Mouse (Mus musculus): ENCODE measurements around the gene Bdh2.

Gene Bdh2

DNA sequence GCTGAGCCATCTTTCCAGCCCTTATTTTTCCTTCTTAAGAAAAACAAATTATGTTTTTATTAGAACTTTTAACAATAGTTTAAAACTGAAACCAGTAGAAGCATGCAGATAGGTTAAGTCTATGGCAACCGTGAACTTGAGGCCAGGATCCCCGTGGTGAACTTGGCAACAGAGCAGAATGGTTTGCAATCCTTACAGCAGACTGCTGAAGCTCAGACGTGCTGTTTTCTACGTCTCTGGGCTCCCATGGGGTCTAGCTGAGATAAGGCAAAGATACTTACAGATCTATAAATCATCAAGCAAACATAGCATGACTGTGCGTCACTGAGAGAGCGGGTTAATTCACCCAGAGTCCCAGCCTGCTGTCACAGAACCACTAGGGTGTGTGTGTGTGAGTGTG lies 19.1 kb downstream of the Bdh2 start:
- no peak for DNase-seq

DNA sequence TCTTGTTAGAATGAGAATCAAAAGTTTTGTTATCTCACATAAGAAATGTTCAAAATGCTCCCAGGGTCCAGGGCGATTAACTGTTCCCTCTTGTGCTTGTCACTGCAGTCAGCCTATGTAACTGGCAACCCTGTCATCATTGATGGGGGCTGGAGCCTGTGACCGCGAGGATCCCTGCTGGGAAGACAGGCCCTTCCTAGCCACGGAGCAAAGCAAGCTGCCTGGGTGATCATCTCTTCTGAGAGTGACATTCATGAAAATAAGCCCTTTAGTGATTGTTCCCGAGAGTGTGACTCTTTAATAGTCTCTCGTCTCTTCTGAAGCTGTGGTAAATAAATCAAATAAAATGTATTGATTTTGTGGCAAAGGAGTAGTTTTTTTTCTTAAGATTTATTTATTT lies 23.0 kb downstream of the Bdh2 start:
- DNase-seq = no peak

DNA sequence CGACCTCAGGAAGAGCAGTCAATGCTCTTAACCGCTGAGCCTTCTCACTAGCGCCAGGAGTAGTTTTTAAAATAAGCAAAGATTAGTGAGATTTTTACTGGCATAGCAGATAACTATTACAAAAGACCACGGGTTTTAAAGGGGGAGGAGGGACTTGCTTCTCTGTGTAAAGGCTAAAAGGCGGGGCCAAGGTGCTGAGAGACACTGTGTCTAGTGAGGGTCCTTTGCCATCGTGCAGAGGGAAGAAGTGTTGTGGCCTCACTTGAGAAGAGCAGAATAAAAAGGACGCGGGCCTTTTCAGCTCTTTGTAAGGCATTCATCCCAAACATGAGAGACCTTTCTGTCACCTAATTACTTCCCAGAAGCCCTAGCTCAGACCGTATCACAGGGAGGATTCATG lies 23.5 kb downstream of the Bdh2 start:
- no peak for DNase-seq

DNA sequence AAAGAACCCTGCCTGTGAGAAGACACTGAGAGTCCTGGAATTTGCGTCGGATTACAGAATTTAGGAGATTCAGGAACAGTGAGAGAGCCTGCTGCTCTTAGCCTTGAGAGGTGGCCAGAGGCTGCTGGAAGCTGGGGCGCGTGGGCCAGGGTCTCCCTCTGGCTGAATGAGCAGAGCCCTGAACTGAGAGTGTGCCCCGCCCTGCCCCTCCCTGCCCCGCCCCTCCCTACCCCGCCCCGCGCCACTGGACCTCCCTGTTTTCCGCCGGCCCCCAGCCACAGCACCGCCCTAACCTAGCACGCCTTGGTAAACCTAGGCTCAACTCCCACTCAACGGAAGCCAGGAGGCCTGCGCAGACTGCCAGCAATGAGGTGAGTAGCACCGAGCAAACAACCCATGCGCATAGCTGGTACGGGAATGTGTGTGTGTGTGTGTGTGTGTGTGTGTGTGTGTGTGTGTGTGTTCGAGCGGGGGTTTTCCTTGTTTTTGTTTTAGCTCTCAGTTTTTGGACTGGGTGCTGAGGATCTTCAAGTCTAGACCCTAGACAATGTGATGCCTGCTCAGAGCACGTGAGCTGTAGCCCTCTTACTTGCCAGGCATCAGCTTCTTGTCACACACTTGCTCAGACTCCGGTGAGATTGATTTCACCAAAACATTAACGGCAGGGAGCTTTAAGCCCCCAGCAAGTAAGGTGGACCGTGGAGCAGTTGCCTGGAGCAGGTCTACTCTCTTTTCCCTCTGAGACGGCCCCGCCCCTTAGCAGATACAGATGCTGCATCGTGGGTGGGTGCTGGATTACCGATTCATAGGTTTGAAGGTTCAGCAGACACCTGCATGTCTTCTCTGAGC lies 26.6 kb downstream of the Bdh2 start, which contains the start of gene Slc9b2:
Gene Slc9b2, plus strand, starts transcription at position 290 of the 849 bp plus-strand sequence.
- DNase-seq = peak; percentile 61

DNA sequence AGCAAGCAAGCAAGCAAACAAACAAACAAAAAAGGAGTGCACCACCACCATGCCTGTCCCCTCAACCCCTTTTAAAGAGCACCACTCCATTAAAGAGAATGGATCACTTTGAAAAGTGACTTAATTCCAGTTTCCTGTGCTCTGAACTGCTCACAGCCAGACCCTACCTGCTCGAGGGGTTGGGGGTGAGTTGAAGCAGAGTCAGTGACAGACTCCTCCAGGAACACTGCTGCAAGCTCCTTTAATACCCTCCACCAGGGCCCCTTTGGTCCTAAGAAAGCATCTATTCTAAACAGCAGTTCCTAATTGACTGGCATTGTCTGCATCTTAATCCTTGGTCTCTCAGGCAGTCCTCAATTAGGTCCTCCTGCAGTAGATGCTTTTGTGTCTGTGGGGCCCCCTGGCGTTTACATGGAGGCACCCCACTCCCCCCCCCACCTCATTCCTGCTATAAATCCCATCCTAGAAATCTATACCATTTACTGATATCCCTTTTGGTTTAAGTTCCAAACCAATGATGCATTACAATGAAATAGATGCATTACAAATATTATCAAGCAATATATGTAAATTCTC lies 32.0 kb downstream of the Bdh2 start:
- no peak for DNase-seq

DNA sequence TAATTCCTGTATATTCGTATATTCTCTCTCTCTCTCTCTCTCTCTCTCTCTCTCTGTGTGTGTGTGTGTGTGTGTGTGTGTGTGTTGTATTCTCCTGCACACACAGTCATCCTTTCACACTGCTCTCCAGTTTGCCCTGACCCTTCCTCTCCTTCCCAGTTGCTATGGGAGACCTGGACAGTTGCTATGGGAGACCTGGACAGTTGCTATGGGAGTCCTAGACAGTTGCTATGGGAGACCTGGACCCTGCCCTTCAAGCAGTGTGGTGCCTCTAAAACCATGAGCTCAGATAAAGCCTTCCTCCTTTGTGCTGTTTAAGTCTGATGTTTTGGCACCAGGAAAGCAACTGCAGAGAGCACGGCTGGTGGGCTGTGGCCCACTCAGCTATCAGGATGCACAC lies 32.7 kb downstream of the Bdh2 start:
- no peak for DNase-seq

DNA sequence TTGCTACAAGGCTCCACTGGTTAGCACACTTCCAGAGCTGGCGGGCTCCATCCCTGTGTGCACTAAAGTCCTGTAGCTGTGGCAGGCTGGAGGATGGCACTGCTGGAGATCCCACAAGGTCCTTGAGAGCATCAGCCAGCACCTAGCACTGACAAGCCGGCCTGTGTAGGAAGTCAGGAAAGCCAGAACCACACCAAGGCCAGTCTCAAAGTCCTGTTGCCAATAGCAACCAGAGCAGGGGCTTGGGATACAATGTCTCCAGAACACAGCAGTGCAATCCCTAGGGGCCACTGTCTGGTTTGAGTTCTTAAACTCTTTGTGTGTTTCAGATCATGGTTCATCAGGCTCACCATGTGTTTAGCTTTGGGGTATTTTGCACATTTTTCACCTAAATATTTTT lies 33.8 kb downstream of the Bdh2 start:
- no peak for DNase-seq

DNA sequence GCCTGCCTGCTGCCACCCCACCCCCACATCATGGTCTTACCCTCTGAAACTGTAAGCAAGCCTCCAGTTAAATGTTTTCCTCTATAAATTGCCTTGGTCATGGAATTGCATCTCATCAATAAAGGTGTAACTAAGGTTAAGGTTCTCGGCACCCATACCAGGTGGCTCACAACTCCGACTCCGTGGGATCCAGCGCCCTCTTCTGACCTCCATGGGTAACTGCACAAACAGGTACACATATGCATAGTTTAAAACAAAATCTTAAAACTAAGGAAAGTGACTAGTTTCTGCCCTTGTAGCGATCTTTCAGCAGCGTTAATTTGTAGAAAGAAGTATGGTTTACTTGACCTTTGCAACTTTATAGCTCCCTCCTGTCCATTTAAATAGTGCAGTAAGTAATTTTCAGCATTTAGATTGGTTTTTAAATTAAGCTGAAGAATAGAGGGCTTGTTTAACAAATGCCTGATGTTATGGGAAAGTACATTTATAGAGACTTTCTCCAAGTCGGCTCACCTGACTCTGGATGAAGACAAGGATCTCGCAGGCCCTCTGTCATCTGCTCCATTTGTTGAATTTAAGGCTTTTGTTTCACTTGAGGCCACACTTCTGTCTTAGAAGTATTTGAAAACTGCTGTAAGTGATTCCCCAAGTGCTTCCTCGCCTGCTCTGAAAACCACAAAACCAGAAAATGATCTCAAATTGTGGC lies 34.9 kb downstream of the Bdh2 start:
- DNase-seq = no peak

DNA sequence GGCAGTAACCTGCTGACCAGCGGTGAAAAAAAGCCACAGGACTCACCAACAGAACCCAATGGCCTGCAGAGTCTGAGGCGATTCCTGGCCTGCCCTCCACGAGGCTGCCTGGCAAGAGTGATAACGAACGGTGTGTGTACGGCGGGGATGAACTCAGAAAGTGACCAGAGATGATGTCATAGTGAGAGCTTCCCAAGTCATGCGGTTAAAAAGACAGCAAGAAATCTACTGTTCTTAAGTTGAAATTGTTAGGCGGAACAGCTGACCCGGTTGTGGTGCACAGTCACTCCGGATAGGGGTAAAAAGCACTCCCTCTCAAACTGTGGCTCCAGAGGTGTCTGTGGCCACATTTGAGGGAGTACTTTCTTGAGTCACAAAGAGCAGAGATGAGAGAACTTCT lies 37.3 kb downstream of the Bdh2 start:
- no peak for DNase-seq

DNA sequence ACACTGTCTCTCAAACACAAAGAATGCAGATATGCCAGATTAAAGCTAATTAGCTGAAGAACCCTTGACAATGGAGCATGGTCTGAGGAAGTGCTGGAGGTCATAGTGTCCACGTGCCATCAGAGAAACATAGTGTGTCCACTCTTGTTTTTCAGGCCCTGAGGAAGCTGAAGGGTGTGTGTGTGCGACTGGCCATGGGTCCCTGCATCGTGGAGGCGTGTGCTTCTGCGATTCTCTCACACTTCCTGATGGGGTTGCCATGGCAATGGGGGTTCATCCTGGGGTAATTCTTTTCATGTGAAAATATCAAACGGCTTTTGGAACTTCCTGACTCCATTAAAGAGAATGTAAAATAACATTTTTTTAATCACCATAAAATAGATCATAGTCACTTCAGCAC lies 43.3 kb downstream of the Bdh2 start:
- no peak for DNase-seq

DNA sequence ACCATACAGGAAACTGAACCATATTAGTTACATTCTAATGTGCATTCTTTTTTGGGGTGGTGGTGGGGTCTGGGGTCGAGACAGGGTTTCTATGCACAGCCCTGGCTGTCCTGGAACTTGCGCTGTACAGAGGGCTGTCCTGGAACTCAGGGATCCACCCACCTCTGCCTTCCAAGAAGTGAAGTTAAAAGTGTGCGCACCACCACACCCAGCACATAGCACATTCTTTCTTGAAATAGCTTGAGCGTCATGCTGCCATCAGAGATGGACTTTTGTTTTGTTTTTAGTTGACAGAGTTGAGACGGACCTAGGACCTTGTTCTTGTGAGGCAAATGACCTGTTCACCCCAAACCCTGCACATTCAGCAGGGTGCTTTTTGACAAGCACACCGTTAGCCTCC lies 46.2 kb downstream of the Bdh2 start:
- no peak for DNase-seq

DNA sequence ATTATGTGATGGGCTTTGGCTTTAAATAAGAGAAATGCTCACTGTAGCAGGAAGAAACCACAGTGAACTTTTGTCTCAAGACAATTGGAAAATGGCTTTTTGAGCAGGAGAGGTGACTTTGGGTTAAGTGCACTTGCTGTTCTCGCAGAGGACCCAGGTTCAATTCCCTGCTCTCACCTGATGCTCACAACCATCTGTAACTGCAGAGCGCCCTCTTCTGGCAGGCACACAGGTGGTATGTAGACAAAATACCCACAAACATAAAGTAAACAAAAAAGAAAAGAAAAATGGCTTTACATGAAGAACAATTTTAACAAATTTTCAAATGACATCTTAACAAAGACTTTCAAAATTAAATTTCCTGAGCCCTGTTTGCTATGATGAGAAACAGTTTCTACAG lies 46.6 kb downstream of the Bdh2 start:
- DNase-seq = peak; percentile 24

GRCm38 (mm10) chr3:135328560-135328959 lies 47.5 kb downstream of the Bdh2 start:
- peak; percentile 85 for DNase-seq

- no peak for DNase-seq
Observed at GRCm38 (mm10) chr3:135332691-135333090, 51.7 kb downstream of the Bdh2 start.

DNA sequence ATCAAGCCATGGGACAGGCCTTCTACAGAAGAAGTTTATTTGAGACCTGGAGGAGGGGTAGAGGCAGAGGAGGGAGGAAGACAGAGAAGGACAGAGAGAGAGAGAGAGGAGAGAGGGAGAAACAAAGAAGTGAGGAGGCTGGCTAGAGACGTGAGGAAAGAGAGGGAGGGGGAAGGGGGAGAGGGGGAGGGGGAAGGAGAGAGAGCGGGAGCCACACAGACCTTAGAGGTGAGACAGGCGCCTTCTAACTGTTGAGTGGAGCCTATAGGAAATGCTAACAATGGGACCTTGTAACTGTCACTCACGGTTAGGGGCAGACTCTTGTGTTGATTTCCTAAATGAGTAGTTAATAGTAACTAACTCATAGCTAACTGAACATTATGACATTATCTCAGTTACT lies 52.7 kb downstream of the Bdh2 start:
- DNase-seq = no peak

DNA sequence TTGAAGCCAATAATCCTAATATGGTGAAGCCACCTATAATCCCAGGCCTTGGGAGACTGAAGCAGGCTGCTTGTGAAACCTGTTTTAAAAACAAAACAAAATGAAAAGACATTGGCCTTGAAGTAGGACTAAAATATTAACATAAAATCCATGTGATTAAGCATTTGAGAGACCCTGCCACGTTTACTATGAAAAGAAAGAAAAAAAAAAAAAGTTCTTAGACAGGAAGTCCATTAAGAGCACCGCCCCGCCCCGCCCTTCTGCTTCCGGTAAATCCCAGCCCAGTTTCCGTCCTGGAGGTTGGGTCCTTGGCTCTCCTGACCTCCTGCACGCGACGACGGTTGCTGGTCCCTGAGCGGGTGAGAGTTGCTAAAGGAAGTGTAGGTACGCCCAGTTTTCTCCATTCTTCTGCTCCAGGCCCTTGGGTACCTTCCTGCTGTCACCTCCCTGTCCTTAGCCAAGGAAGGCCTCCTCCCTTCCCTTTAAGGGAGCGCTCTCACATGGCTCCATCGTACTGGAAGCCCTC lies 66.8 kb downstream of the Bdh2 start, which contains the start of gene Slc9b1:
Gene Slc9b1, plus strand, starts transcription at position 291 of the 526 bp plus-strand sequence.
- DNase-seq = no peak

DNA sequence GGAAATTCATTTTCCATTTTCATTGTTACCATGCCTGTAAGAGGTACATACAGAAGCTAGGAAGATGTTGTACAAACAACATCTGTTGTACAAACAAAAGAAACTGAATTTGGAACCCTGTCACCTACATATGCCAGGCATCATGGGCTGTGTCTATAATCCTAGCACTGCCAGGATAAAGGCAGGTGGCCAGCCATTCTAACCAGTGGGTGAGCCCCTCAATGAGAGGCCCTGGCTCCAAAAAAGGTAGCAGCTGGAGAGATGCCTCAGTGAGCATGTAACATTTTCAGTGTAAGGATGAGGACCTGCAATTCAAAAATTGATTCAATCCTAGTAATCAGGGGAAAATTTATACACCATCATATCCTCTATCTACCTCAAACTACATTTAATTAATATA lies 68.0 kb downstream of the Bdh2 start:
- DNase-seq = no peak

DNA sequence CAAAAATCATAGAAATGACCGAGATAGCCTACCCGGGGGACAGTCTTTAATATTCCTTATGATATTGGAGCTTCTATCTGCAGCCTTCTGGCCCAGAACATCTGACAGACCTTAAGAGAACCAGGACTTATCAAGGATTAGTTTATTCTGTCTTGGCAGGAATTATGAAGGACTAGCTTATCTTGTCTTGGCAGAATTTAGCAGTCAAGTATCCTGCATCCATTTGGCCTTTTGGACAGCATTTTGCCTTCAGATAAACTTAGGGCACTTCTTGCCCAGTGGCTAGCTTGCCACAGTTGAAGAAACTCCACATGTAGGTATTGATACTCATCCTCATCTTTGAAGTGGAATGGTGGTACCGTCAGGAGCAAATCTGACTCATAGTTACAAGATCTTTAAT lies 70.8 kb downstream of the Bdh2 start:
- no peak for DNase-seq

All from thymus, postnatal 14 days (tissue).